Mouse (Mus musculus): ENCODE results near the gene Nbeal2. TPM values are rescaled to one million over a fixed set of nuclear protein-coding genes. Genes with fewer than 3 reads are reported as not detected.
"Not testable (repeated sequence)": the region's sequence is repeated elsewhere in the genome, so short reads cannot be mapped to it uniquely, and the experiment has no call there.

The Nbeal2 gene
- polyA plus RNA-seq, 1 experiment from 2014 or later: 1.7 TPM

DNA sequence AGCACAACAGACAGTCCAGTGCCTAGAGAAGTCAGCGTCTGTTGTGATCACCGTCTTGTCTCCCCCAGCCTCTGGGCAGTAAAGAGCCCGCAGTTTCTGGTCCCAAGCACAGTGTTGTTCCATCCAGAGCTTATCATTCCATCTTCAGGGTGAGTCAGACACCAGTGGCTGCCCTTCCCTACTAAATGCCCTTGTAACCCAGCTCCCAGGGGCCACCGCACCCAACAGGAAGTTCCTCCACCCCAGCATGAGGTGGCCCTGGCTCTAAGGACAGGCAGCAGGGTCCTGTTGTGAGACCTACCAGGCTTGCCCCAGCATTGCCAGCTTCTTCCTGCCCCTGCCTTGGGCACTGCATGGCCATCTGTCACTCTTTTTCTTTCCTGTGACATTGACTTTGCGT, 31.6 kb upstream of the Nbeal2 start:
- Histone ChIP-seq H3K9me3 (no peaks in the 10 kb centered on the region), H3K4me1 (peaks cover 21% of the 10 kb centered on the region), H3K4me2 (replicated peaks) (no peak overlapping the region), H3K27me3 (no peaks in the 10 kb centered on the region), H3K4me3 (no peak overlapping the region), H3K9ac (no peak overlapping the region), H3K27ac (no peak overlapping the region), H3K36me3 (no peaks in the 10 kb centered on the region)
- no peak for ATAC-seq (ENCODE audit: insufficient number of reproducible peaks, insufficient read depth, low FRiP score, low TSS enrichment)
- 87% methylated on average over 5 of the region's 5 CpGs for WGBS

DNA sequence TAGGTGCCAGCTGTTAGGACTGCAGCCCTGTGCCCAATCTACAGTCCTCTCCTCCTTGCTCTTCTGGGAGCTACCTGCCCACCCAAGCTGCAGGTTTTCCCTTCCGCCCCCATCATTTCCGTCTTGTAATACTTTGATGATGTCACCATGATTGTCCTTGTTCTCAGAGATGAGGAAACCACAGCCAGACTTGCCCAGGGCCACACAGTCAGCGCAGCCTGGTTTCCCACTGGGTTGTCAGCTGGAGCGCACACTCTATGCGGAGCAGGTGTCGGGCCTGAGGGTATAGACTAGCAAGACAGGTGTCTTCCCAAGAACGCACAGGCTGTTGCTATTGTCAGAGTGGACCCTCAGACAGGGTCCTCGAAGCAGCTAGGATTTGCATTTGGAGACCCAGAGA, 31.2 kb upstream of the Nbeal2 start:
- Histone ChIP-seq H3K9me3 (no peaks in the 10 kb centered on the region), H3K27ac (no peak overlapping the region), H3K36me3 (no peaks in the 10 kb centered on the region), H3K4me1 (peaks cover 21% of the 10 kb centered on the region), H3K4me2 (replicated peaks) (no peak overlapping the region), H3K9ac (no peak overlapping the region), H3K4me3 (no peak overlapping the region), H3K27me3 (no peaks in the 10 kb centered on the region)
- 78% methylated on average over 8 of the region's 8 CpGs for WGBS
- no peak for ATAC-seq (ENCODE audit: insufficient number of reproducible peaks, insufficient read depth, low FRiP score, low TSS enrichment)

DNA sequence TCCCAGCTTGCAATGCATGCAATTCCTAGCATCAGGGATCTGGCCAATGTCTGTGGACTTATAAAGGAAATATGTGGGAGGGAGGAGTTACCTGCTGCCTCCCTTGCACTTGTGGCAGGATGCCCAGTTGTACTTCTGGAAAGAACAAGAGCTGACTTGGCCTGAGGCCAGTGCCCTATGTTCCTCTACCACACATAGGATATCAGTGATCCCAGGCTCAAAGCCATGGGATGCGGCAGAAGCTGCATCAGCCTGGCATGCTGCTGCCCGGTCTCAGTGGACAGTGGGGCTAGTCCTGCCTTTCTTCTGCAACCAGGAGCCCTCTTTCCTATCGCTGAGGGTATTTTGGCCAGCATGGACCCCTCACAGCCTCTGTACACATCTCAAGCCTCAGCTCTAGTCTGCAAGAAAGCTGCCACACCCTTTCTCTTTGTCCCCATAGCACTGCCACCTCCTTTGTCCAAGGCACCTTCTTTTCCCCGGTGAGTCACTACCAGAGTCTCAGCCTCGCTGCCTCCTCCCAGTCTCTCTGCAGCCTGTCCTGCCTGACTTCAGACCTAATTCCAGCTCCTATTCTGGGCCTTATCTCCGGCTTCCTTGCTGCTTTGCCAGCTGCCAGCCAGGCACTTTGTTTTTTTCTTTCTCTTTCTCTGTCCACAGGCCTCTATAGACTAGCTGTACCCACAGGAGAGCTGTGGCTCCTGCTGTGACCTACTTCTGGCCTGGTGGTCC, 30.3 kb upstream of the Nbeal2 start:
- H3K36me3 ChIP-seq: no peaks in the 10 kb centered on the region
- no peak for ATAC-seq (ENCODE audit: insufficient number of reproducible peaks, insufficient read depth, low FRiP score, low TSS enrichment)

GRCm38 (mm10) chr9:110683574-110684099, 29.7 kb upstream of the Nbeal2 start:
- H3K4me3 ChIP-seq: no peak overlapping the region
- peaks cover 21% of the 10 kb centered on the region for H3K4me1 ChIP-seq
- no peak for ATAC-seq (ENCODE audit: insufficient number of reproducible peaks, insufficient read depth, low FRiP score, low TSS enrichment)
- no peaks in the 10 kb centered on the region for H3K9me3 ChIP-seq
- H3K9ac ChIP-seq: no peak overlapping the region
- H3K36me3 ChIP-seq: no peaks in the 10 kb centered on the region
- no peaks in the 10 kb centered on the region for H3K27me3 ChIP-seq
- H3K27ac ChIP-seq: no peak overlapping the region
- 68% methylated on average over 4 of the region's 4 CpGs for WGBS
- H3K4me2 ChIP-seq (replicated peaks): no peak overlapping the region

More for the DNA sequence above, 30.3 kb upstream of the Nbeal2 start:
- Histone ChIP-seq H3K9me3 (no peaks in the 10 kb centered on the region), H3K27me3 (no peaks in the 10 kb centered on the region), H3K27ac (no peak overlapping the region), H3K4me2 (replicated peaks) (no peak overlapping the region), H3K9ac (no peak overlapping the region), H3K4me3 (no peak overlapping the region), H3K4me1 (peaks cover 21% of the 10 kb centered on the region)
- WGBS: 76% methylated on average over 6 of the region's 6 CpGs

DNA sequence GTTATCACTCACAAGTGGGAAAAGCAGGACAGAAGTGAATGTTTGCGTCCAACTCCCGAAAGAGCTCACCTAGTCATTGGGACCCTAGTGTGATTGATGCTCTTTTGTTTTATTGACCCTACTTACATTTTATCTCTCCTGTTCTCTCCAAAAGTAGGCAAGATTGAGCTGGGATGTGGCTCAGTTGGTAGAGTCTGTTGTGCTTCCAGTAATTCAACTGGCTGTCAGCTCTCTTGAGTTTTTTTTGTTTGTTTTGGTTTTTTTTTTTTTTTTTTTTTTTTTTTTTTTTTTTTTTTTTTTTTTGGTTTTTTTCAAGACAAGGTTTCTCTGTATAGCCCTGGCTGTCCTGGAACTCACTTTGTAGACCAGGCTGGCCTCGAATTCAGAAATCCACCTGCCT, 28.7 kb upstream of the Nbeal2 start:
- ATAC-seq (ENCODE audit: insufficient number of reproducible peaks, insufficient read depth, low FRiP score, low TSS enrichment); H3K9me3 ChIP-seq; H3K4me3 ChIP-seq; H3K9ac ChIP-seq; H3K36me3 ChIP-seq; H3K27me3 ChIP-seq; H3K27ac ChIP-seq; H3K4me2 ChIP-seq (replicated peaks): not testable (repeated sequence)
- 76% methylated on average over 3 of the region's 3 CpGs for WGBS
- H3K4me1 ChIP-seq: peaks cover 21% of the 10 kb centered on the region

DNA sequence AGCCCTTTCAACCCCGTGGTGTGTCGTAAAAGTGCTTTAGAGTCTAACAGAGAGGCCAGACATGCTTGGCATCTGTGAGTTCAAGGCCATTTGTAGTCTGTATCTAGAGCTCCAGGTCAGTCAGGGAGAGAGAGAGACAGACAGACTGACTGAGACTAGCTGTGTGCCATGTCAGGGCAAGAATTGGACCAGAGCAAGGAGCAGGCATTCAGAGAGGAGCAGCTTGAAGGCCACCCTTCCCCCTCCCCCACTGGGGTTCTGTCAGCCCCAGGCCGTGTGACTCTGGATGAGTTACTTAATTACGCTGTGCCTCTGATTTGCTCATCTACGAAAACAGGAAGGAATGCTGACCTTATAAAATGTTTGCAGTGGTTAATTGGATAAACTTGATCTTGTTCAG, 28.3 kb upstream of the Nbeal2 start:
- no peak for ATAC-seq (ENCODE audit: insufficient number of reproducible peaks, insufficient read depth, low FRiP score, low TSS enrichment)
- no peak overlapping the region for H3K27ac ChIP-seq
- H3K4me3 ChIP-seq: no peak overlapping the region
- H3K9ac ChIP-seq: no peak overlapping the region
- peaks cover 21% of the 10 kb centered on the region for H3K4me1 ChIP-seq
- no peaks in the 10 kb centered on the region for H3K36me3 ChIP-seq
- 56% methylated on average over 5 of the region's 5 CpGs for WGBS
- H3K4me2 ChIP-seq (replicated peaks): no peak overlapping the region
- H3K9me3 ChIP-seq: no peaks in the 10 kb centered on the region
- H3K27me3 ChIP-seq: no peaks in the 10 kb centered on the region

DNA sequence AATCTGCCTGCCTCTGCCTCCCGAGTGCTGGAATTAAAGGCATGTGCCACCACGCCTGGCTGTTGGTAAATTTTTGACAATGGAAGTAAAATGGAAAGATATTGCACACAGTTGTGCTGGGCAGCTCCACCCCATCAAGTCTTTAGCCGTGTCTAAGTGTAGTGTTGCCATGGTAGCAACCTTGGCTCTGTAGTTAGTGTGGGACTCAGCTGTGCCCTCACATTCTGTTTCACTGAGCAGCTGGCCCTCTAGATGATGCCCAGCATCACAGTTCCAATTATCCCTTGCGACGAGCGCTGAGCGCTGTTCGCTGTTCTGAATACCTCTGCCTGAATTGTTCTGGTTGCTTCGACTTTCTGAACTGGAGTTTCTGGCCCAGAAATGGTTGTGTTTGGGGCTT, 27.9 kb upstream of the Nbeal2 start:
- Histone ChIP-seq H3K27ac (no peak overlapping the region), H3K9ac (no peak overlapping the region), H3K4me2 (replicated peaks) (no peak overlapping the region)

GRCm38 (mm10) chr9:110680736-110681507, 27.0 kb upstream of the Nbeal2 start:
- Histone ChIP-seq H3K27ac (no peak overlapping the region), H3K36me3 (no peaks in the 10 kb centered on the region), H3K9ac (no peak overlapping the region), H3K27me3 (no peaks in the 10 kb centered on the region), H3K9me3 (no peaks in the 10 kb centered on the region), H3K4me1 (peaks cover 21% of the 10 kb centered on the region), H3K4me2 (replicated peaks) (no peak overlapping the region), H3K4me3 (no peak overlapping the region)
- ATAC-seq (ENCODE audit: insufficient number of reproducible peaks, insufficient read depth, low FRiP score, low TSS enrichment): no peak
- WGBS: 78% methylated on average over 7 of the region's 7 CpGs

More for the DNA sequence above, 27.9 kb upstream of the Nbeal2 start:
- Histone ChIP-seq H3K4me3 (no peak overlapping the region), H3K27me3 (no peaks in the 10 kb centered on the region), H3K36me3 (no peaks in the 10 kb centered on the region), H3K9me3 (no peaks in the 10 kb centered on the region), H3K4me1 (peaks cover 21% of the 10 kb centered on the region)
- ATAC-seq (ENCODE audit: insufficient number of reproducible peaks, insufficient read depth, low FRiP score, low TSS enrichment): no peak
- WGBS: 76% methylated on average over 9 of the region's 9 CpGs

DNA sequence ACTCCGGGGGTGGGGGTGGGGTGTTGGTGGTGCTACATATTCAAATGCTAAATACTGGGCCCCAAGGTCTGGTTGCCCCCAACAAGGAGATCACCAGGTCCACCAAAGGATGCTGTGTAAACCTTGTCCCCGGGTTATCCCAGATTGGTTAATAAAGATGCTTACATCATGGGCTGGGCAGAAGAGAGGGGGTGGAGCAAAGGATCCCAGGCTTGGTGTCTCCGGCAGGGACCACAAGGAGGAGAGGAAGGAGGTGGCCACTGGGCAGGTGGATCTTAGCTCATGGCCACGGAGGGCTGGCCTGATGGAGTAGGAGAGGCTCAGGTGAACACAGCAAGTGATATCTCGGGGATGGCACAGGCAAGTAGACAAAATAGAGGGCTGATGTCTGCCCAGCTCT, 24.9 kb upstream of the Nbeal2 start:
- ATAC-seq (ENCODE audit: insufficient number of reproducible peaks, insufficient read depth, low FRiP score, low TSS enrichment): no peak
- no peak overlapping the region for H3K4me2 ChIP-seq (replicated peaks)
- H3K27me3 ChIP-seq: no peaks in the 10 kb centered on the region
- WGBS: 66% methylated on average over 5 of the region's 5 CpGs
- no peak overlapping the region for H3K9ac ChIP-seq
- no peaks in the 10 kb centered on the region for H3K36me3 ChIP-seq
- H3K4me3 ChIP-seq: no peak overlapping the region
- H3K9me3 ChIP-seq: no peaks in the 10 kb centered on the region
- no peak overlapping the region for H3K27ac ChIP-seq
- peaks cover 10% of the 10 kb centered on the region; the same call in 1 of the 2 replicates for H3K4me1 ChIP-seq

- no peak overlapping the region for H3K4me3 ChIP-seq
- ATAC-seq (ENCODE audit: insufficient number of reproducible peaks, insufficient read depth, low FRiP score, low TSS enrichment): no peak
- H3K4me1 ChIP-seq: no peaks in the 10 kb centered on the region
- no peaks in the 10 kb centered on the region for H3K27me3 ChIP-seq
- no peaks in the 10 kb centered on the region for H3K9me3 ChIP-seq
- no peak overlapping the region for H3K4me2 ChIP-seq (replicated peaks)
- no peak overlapping the region for H3K9ac ChIP-seq
- H3K36me3 ChIP-seq: no peaks in the 10 kb centered on the region
- H3K27ac ChIP-seq: no peak overlapping the region
- 84% methylated on average over 8 of the region's 8 CpGs for WGBS
These were observed 22.5 kb upstream of the Nbeal2 start for GRCm38 (mm10) chr9:110676492-110676911.

DNA sequence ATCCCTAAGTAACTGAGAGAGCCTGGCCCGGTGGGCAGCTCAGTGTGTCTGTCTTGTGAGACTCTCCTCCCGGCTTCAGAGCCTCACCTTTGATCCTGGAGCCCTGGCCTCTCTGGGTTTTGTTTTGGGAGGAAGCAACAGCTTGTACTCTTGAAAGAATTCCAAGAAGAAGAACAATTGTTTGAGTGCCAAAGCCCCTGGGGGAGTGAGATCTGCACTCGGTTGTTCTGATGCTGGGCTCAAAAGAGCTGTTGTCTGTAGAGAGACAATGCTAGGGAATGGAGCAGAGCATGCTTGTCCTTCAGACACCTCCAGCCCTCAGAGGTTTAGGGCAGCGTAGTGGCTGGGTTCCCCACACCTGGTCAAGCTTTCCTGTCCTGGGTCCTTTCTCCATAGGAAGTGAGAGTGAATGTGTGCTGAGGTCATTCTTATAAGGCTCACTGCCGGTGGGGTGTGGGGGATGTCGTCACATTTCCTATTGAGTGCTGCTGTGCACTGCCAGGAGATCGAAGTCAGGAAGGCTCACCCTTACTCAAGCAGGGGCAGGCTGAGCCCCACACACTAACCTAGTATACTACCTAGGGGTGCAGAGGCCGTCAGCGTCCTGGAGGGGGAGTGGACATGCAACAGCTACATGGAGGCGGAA, 19.3 kb upstream of the Nbeal2 start:
- no peak overlapping the region for H3K4me3 ChIP-seq
- no peaks in the 10 kb centered on the region for H3K4me1 ChIP-seq
- no peak overlapping the region for H3K9ac ChIP-seq
- H3K36me3 ChIP-seq: no peaks in the 10 kb centered on the region
- no peak overlapping the region for H3K4me2 ChIP-seq (replicated peaks)
- no peak for ATAC-seq (ENCODE audit: insufficient number of reproducible peaks, insufficient read depth, low FRiP score, low TSS enrichment)
- H3K27me3 ChIP-seq: no peaks in the 10 kb centered on the region
- WGBS: 56% methylated on average over 10 of the region's 10 CpGs
- no peaks in the 10 kb centered on the region for H3K9me3 ChIP-seq
- H3K27ac ChIP-seq: no peak overlapping the region
